Mouse (Mus musculus): Measurements from ENCODE around the gene Dppa2. TPM values are rescaled to one million over a fixed set of nuclear protein-coding genes. Genes with fewer than 3 reads are reported as not detected.
"Not testable (repeated sequence)": the region's sequence is repeated elsewhere in the genome, so short reads cannot be mapped to it uniquely, and the experiment has no call there.

Gene Dppa2
- polyA plus RNA-seq, 1 experiment from 2014 or later: not detected

- ATAC-seq (ENCODE audit: insufficient number of reproducible peaks, insufficient read depth, low FRiP score, low read depth): no peak
- 74% methylated on average over 4 of the region's 4 CpGs for WGBS
- Histone ChIP-seq H3K4me3 (ENCODE audit: control insufficient read depth in 1 of 2, insufficient read depth in 1 of 2, low read depth in 1 of 2, low read length in 2 of 2) (no peak within 1 kb of the TSS), H3K27ac (replicated peaks in 1 of 2; ENCODE audit: control insufficient read depth in 1 of 2, insufficient read depth in 1 of 2, low read depth in 2 of 2, low read length in 2 of 2) (no peak within 1 kb of the TSS), H3K36me3 (ENCODE audit: control insufficient read depth, insufficient read depth, low read length) (no peaks in the 10 kb centered on the region), H3K4me1 (ENCODE audit: control insufficient read depth in 2 of 2, insufficient read depth in 2 of 2, low read length in 2 of 2) (no peaks in the 10 kb centered on the region), H3K4me2 (ENCODE audit: low read length) (no peak within 1 kb of the TSS), H3K9me3 (ENCODE audit: control insufficient read depth, low read length) (no peaks in the 10 kb centered on the region), H3K9ac (ENCODE audit: low read length) (no peak within 1 kb of the TSS), H3K27me3 (ENCODE audit: control insufficient read depth, insufficient read depth, low read length) (no peaks in the 10 kb centered on the region)
These were observed 20.2 kb upstream of the Dppa2 start, which contains the start of gene Dppa4 for GRCm38 (mm10) chr16:48283517-48283916. Gene Dppa4, plus strand, starts transcription at chr16:48283733.

- 82% methylated on average over 4 of the region's 4 CpGs for WGBS
- Histone ChIP-seq H3K4me3 (ENCODE audit: control insufficient read depth in 1 of 2, insufficient read depth in 1 of 2, low read depth in 1 of 2, low read length in 2 of 2) (no peak overlapping the region), H3K4me1 (ENCODE audit: control insufficient read depth in 2 of 2, insufficient read depth in 2 of 2, low read length in 2 of 2) (no peaks in the 10 kb centered on the region)
These were observed 18.2 kb upstream of the Dppa2 start for GRCm38 (mm10) chr16:48285517-48285916.

GRCm38 (mm10) chr16:48297384-48298136 is 6.1 kb upstream of the Dppa2 start:
- Histone ChIP-seq H3K27ac (replicated peaks in 1 of 2; ENCODE audit: control insufficient read depth in 1 of 2, insufficient read depth in 1 of 2, low read depth in 2 of 2, low read length in 2 of 2) (no peak overlapping the region), H3K9me3 (ENCODE audit: control insufficient read depth, low read length) (no peaks in the 10 kb centered on the region), H3K4me1 (ENCODE audit: control insufficient read depth in 2 of 2, insufficient read depth in 2 of 2, low read length in 2 of 2) (no peaks in the 10 kb centered on the region; a peak in 1 of 4 replicates), H3K4me3 (ENCODE audit: control insufficient read depth in 1 of 2, insufficient read depth in 1 of 2, low read depth in 1 of 2, low read length in 2 of 2) (no peak overlapping the region), H3K9ac (ENCODE audit: low read length) (no peak overlapping the region), H3K36me3 (ENCODE audit: control insufficient read depth, insufficient read depth, low read length) (no peaks in the 10 kb centered on the region), H3K4me2 (ENCODE audit: low read length) (no peak overlapping the region), H3K27me3 (ENCODE audit: control insufficient read depth, insufficient read depth, low read length) (no peaks in the 10 kb centered on the region)
- WGBS: 34% methylated on average over 14 of the region's 14 CpGs
- ATAC-seq (ENCODE audit: insufficient number of reproducible peaks, insufficient read depth, low FRiP score, low read depth): no peak

More at GRCm38 (mm10) chr16:48285517-48285916, 18.2 kb upstream of the Dppa2 start:
- no peak overlapping the region for H3K9ac ChIP-seq (ENCODE audit: low read length)
- H3K27ac ChIP-seq (replicated peaks in 1 of 2; ENCODE audit: control insufficient read depth in 1 of 2, insufficient read depth in 1 of 2, low read depth in 2 of 2, low read length in 2 of 2): no peak overlapping the region
- H3K4me2 ChIP-seq (ENCODE audit: low read length): no peak overlapping the region
- no peaks in the 10 kb centered on the region for H3K36me3 ChIP-seq (ENCODE audit: control insufficient read depth, insufficient read depth, low read length)
- no peaks in the 10 kb centered on the region for H3K9me3 ChIP-seq (ENCODE audit: control insufficient read depth, low read length)
- ATAC-seq (ENCODE audit: insufficient number of reproducible peaks, insufficient read depth, low FRiP score, low read depth): no peak
- H3K27me3 ChIP-seq (ENCODE audit: control insufficient read depth, insufficient read depth, low read length): no peaks in the 10 kb centered on the region

- H3K4me1 ChIP-seq (ENCODE audit: control insufficient read depth in 2 of 2, insufficient read depth in 2 of 2, low read length in 2 of 2): no peaks in the 10 kb centered on the region; a peak in 2 of 4 replicates
- WGBS: 83% methylated on average over 3 of the region's 3 CpGs
- no peak for ATAC-seq (ENCODE audit: insufficient number of reproducible peaks, insufficient read depth, low FRiP score, low read depth)
These were observed 3.8 kb upstream of the Dppa2 start for GRCm38 (mm10) chr16:48299884-48300283.

GRCm38 (mm10) chr16:48303983-48304382 is 275 bp downstream of the Dppa2 start:
- Histone ChIP-seq H3K27me3 (ENCODE audit: control insufficient read depth, insufficient read depth, low read length) (no peaks in the 10 kb centered on the region), H3K4me1 (ENCODE audit: control insufficient read depth in 2 of 2, insufficient read depth in 2 of 2, low read length in 2 of 2) (no peaks in the 10 kb centered on the region; a peak in 1 of 4 replicates), H3K9me3 (ENCODE audit: control insufficient read depth, low read length) (no peaks in the 10 kb centered on the region), H3K36me3 (ENCODE audit: control insufficient read depth, insufficient read depth, low read length) (no peaks in the 10 kb centered on the region), H3K27ac (replicated peaks in 1 of 2; ENCODE audit: control insufficient read depth in 1 of 2, insufficient read depth in 1 of 2, low read depth in 2 of 2, low read length in 2 of 2) (no peak overlapping the region), H3K4me3 (ENCODE audit: control insufficient read depth in 1 of 2, insufficient read depth in 1 of 2, low read depth in 1 of 2, low read length in 2 of 2) (no peak overlapping the region), H3K9ac (ENCODE audit: low read length) (no peak overlapping the region), H3K4me2 (ENCODE audit: low read length) (no peak overlapping the region)
- no peak for ATAC-seq (ENCODE audit: insufficient number of reproducible peaks, insufficient read depth, low FRiP score, low read depth)
- 50% methylated on average over 3 of the region's 3 CpGs for WGBS

More at GRCm38 (mm10) chr16:48299884-48300283, 3.8 kb upstream of the Dppa2 start:
- no peak overlapping the region for H3K4me3 ChIP-seq (ENCODE audit: control insufficient read depth in 1 of 2, insufficient read depth in 1 of 2, low read depth in 1 of 2, low read length in 2 of 2)
- no peaks in the 10 kb centered on the region for H3K27me3 ChIP-seq (ENCODE audit: control insufficient read depth, insufficient read depth, low read length)
- H3K9ac ChIP-seq (ENCODE audit: low read length): no peak overlapping the region
- no peak overlapping the region for H3K4me2 ChIP-seq (ENCODE audit: low read length)
- H3K9me3 ChIP-seq (ENCODE audit: control insufficient read depth, low read length): no peaks in the 10 kb centered on the region
- H3K36me3 ChIP-seq (ENCODE audit: control insufficient read depth, insufficient read depth, low read length): no peaks in the 10 kb centered on the region
- no peak overlapping the region for H3K27ac ChIP-seq (replicated peaks in 1 of 2; ENCODE audit: control insufficient read depth in 1 of 2, insufficient read depth in 1 of 2, low read depth in 2 of 2, low read length in 2 of 2)

GRCm38 (mm10) chr16:48308916-48309315 is 5.2 kb downstream of the Dppa2 start:
- not testable (repeated sequence) for H3K9ac ChIP-seq (ENCODE audit: low read length); H3K4me3 ChIP-seq (ENCODE audit: control insufficient read depth in 1 of 2, insufficient read depth in 1 of 2, low read depth in 1 of 2, low read length in 2 of 2); H3K4me1 ChIP-seq (ENCODE audit: control insufficient read depth in 2 of 2, insufficient read depth in 2 of 2, low read length in 2 of 2); H3K27ac ChIP-seq (replicated peaks in 1 of 2; ENCODE audit: control insufficient read depth in 1 of 2, insufficient read depth in 1 of 2, low read depth in 2 of 2, low read length in 2 of 2); H3K9me3 ChIP-seq (ENCODE audit: control insufficient read depth, low read length); H3K36me3 ChIP-seq (ENCODE audit: control insufficient read depth, insufficient read depth, low read length); ATAC-seq (ENCODE audit: insufficient number of reproducible peaks, insufficient read depth, low FRiP score, low read depth); H3K4me2 ChIP-seq (ENCODE audit: low read length); H3K27me3 ChIP-seq (ENCODE audit: control insufficient read depth, insufficient read depth, low read length)
- 91% methylated on average over 10 of the region's 10 CpGs for WGBS

- Histone ChIP-seq H3K4me2 (ENCODE audit: low read length) (no peak overlapping the region), H3K9me3 (ENCODE audit: control insufficient read depth, low read length) (no peaks in the 10 kb centered on the region), H3K4me3 (ENCODE audit: control insufficient read depth in 1 of 2, insufficient read depth in 1 of 2, low read depth in 1 of 2, low read length in 2 of 2) (no peak overlapping the region), H3K4me1 (ENCODE audit: control insufficient read depth in 2 of 2, insufficient read depth in 2 of 2, low read length in 2 of 2) (no peaks in the 10 kb centered on the region), H3K9ac (ENCODE audit: low read length) (no peak overlapping the region), H3K27ac (replicated peaks in 1 of 2; ENCODE audit: control insufficient read depth in 1 of 2, insufficient read depth in 1 of 2, low read depth in 2 of 2, low read length in 2 of 2) (no peak overlapping the region), H3K36me3 (ENCODE audit: control insufficient read depth, insufficient read depth, low read length) (no peaks in the 10 kb centered on the region), H3K27me3 (ENCODE audit: control insufficient read depth, insufficient read depth, low read length) (no peaks in the 10 kb centered on the region)
- WGBS: 80% methylated on average over 12 of the region's 12 CpGs
- no peak for ATAC-seq (ENCODE audit: insufficient number of reproducible peaks, insufficient read depth, low FRiP score, low read depth)
These were observed 6.4 kb downstream of the Dppa2 start for GRCm38 (mm10) chr16:48309912-48310630.

Data from heart, embryonic 14.5 days (tissue).